Mouse (Mus musculus) CH12.LX (cell line): ENCODE results near the gene Usp30. TPM values are rescaled to one million over a fixed set of nuclear protein-coding genes. Genes with fewer than 3 reads are reported as not detected.

ENCODE experiments used
- DNase-seq: peaks from one replicate; pipeline ENCODE4 v3.0.0-alpha.2; 2013; ENCODE audit errors: extremely low read depth
- H3K27ac ChIP-seq: 2 replicates; pipeline ENCODE4 v1.5.1; 2012; ENCODE audit warnings: low read depth, mild to moderate bottlenecking, control low read depth, moderate library complexity; ENCODE audit not compliant: insufficient read depth
- H3K27me3 ChIP-seq: replicated peaks from 2 replicates; pipeline ENCODE3; 2012; ENCODE audit warnings: inconsistent platforms
- H3K36me3 ChIP-seq, 2 experiments: replicated peaks in 1 of 2; 2 replicates each; pipeline versions ENCODE3 to v1.6.1; 2012; ENCODE audit warnings: inconsistent platforms in 1 of 2, low read length in 1 of 2, mild to moderate bottlenecking in 1 of 2, mixed read lengths in 1 of 2, moderate library complexity in 1 of 2; ENCODE audit not compliant: control insufficient read depth in 1 of 2, insufficient read depth in 1 of 2
- H3K4me1 ChIP-seq, 2 experiments: 2 replicates each; pipeline ENCODE4 v1.6.1; 2012; ENCODE audit warnings: inconsistent platforms in 1 of 2, moderate library complexity in 1 of 2; ENCODE audit not compliant: insufficient read depth in 2 of 2, control insufficient read depth in 1 of 2
- H3K4me2 ChIP-seq: 2 replicates; pipeline ENCODE4 v1.6.1; 2012; ENCODE audit warnings: low read depth, mild to moderate bottlenecking, control low read depth; ENCODE audit not compliant: poor library complexity, insufficient read depth, severe bottlenecking
- H3K4me3 ChIP-seq, 3 experiments: fragments of 150-350 bp in 1 of 3; sonication (generic) in 1 of 3; replicated peaks in 1 of 3; 2 replicates each; pipeline versions ENCODE3 to v1.5.1; 2011 to 2012; ENCODE audit warnings: low read depth in 2 of 3, low read length in 2 of 3, mild to moderate bottlenecking in 2 of 3, moderate library complexity in 2 of 3, control low read depth in 1 of 3, improper control_type of control experiment in 1 of 3, inconsistent platforms in 1 of 3, mixed read lengths in 1 of 3; ENCODE audit not compliant: poor library complexity in 1 of 3
- H3K79me2 ChIP-seq: replicated peaks from 2 replicates; pipeline ENCODE4 v1.6.1; 2012; ENCODE audit warnings: mild to moderate bottlenecking, moderate library complexity; ENCODE audit not compliant: control insufficient read depth, poor library complexity, insufficient read depth, severe bottlenecking; ENCODE audit errors: extremely low read depth
- H3K9ac ChIP-seq: 2 replicates; pipeline ENCODE4 v1.6.1; 2012; ENCODE audit warnings: low read depth, mild to moderate bottlenecking, control low read depth, moderate library complexity; ENCODE audit not compliant: insufficient read depth
- H3K9me3 ChIP-seq: replicated peaks from 2 replicates; pipeline ENCODE3; 2012; ENCODE audit warnings: low read length, inconsistent platforms, mixed read lengths
- BHLHE40 ChIP-seq: IDR thresholded peaks from 2 replicates; pipeline ENCODE4 v1.6.1; 2011; ENCODE audit warnings: mild to moderate bottlenecking, low read depth, low read length, improper control_type of control experiment
- CHD2 ChIP-seq: IDR thresholded peaks from 2 replicates; pipeline ENCODE4 v1.6.1; 2011; ENCODE audit warnings: low read length, improper control_type of control experiment
- CTCF ChIP-seq, 2 experiments: IDR thresholded peaks in 1 of 2; conservative IDR thresholded peaks in 1 of 2; 2 replicates each; pipeline ENCODE4 v1.5.1; 2011 to 2012; ENCODE audit warnings: low read depth in 2 of 2, low read length in 2 of 2, improper control_type of control experiment in 1 of 2, inconsistent platforms in 1 of 2, mild to moderate bottlenecking in 1 of 2, moderate library complexity in 1 of 2
- E2F4 ChIP-seq: IDR thresholded peaks from 2 replicates; pipeline ENCODE4 v1.6.1; 2011; ENCODE audit warnings: low read depth, low read length, improper control_type of control experiment; ENCODE audit not compliant: insufficient replicate concordance
- EP300 ChIP-seq: IDR thresholded peaks from 2 replicates; pipeline ENCODE4 v1.6.1; 2011; ENCODE audit warnings: low read length, improper control_type of control experiment
- IRF4 ChIP-seq: IDR thresholded peaks from 2 replicates; pipeline ENCODE4 v1.6.1; 2014; ENCODE audit warnings: low read depth, mild to moderate bottlenecking, inconsistent platforms, low read length, improper control_type of control experiment
- JUN ChIP-seq: IDR thresholded peaks from 2 replicates; pipeline ENCODE4 v1.6.1; 2011; ENCODE audit warnings: low read depth, mild to moderate bottlenecking, low read length, improper control_type of control experiment, moderate library complexity; ENCODE audit not compliant: insufficient read depth
- KAT2A ChIP-seq: IDR thresholded peaks from 2 replicates; pipeline ENCODE4 v1.6.1; 2012; ENCODE audit warnings: low read length, improper control_type of control experiment, inconsistent platforms; ENCODE audit not compliant: insufficient replicate concordance
- MAFK ChIP-seq: IDR thresholded peaks from 2 replicates; pipeline ENCODE4 v1.6.1; 2011; ENCODE audit warnings: low read length, improper control_type of control experiment; ENCODE audit not compliant: insufficient replicate concordance
- MAX ChIP-seq: IDR thresholded peaks from 2 replicates; pipeline ENCODE4 v1.6.1; 2011; ENCODE audit warnings: low read length, improper control_type of control experiment
- MAZ ChIP-seq: IDR thresholded peaks from 2 replicates; pipeline ENCODE4 v1.6.1; 2012; ENCODE audit warnings: low read depth, mild to moderate bottlenecking, inconsistent platforms, low read length, improper control_type of control experiment, moderate library complexity
- MYC ChIP-seq: IDR thresholded peaks from 2 replicates; pipeline ENCODE4 v1.6.1; 2011; ENCODE audit warnings: low read depth, mild to moderate bottlenecking, improper control_type of control experiment, low read length
- NELFE ChIP-seq: IDR thresholded peaks from 2 replicates; pipeline ENCODE4 v1.6.1; 2011; ENCODE audit warnings: low read depth, low read length, improper control_type of control experiment
- POLR2AphosphoS2 ChIP-seq: IDR thresholded peaks from 2 replicates; pipeline ENCODE4 v1.6.1; 2011; ENCODE audit warnings: low read depth, low read length, improper control_type of control experiment
- RAD21 ChIP-seq: IDR thresholded peaks from 2 replicates; pipeline ENCODE4 v1.6.1; 2011; ENCODE audit warnings: low read depth, mild to moderate bottlenecking, low read length, improper control_type of control experiment, moderate library complexity
- SIN3A ChIP-seq: IDR thresholded peaks from 2 replicates; pipeline ENCODE4 v1.6.1; 2012; ENCODE audit warnings: low read length, improper control_type of control experiment, inconsistent platforms
- SMC3 ChIP-seq: IDR thresholded peaks from 2 replicates; pipeline ENCODE4 v1.6.1; 2011; ENCODE audit warnings: low read depth, low read length, improper control_type of control experiment
- TCF12 ChIP-seq: IDR thresholded peaks from 2 replicates; pipeline ENCODE4 v1.6.1; 2014; ENCODE audit warnings: low read depth, mild to moderate bottlenecking, inconsistent platforms, low read length, improper control_type of control experiment
- UBTF ChIP-seq: IDR thresholded peaks from 2 replicates; pipeline ENCODE4 v1.6.1; 2012; ENCODE audit warnings: low read depth, mild to moderate bottlenecking, inconsistent platforms, low read length, improper control_type of control experiment, moderate library complexity
- USF1 ChIP-seq: IDR thresholded peaks from 2 replicates; pipeline ENCODE4 v1.6.1; 2014; ENCODE audit warnings: low read depth, mild to moderate bottlenecking, inconsistent platforms, low read length, improper control_type of control experiment
- USF2 ChIP-seq: conservative IDR thresholded peaks from 2 replicates; pipeline ENCODE4 v1.6.1; 2011; ENCODE audit warnings: low read depth, low read length, improper control_type of control experiment
- ZKSCAN1 ChIP-seq: IDR thresholded peaks from 2 replicates; pipeline ENCODE4 v1.6.1; 2012; ENCODE audit warnings: low read depth, inconsistent platforms, low read length, improper control_type of control experiment, borderline replicate concordance
- dilution Hi-C: fragments of 300-500 bp; cut with MboI; formaldehyde crosslinking; loops from 2 replicates; pipeline ENCODE4 v1.14.3; 2020; ENCODE audit warnings: low sequenced_read_pairs; ENCODE audit not compliant: extremely low pct_unique_long_range_greater_than_20kb, extremely low pct_ligation_motif_present
- in situ Hi-C: fragments of 300-500 bp; cut with MboI; formaldehyde crosslinking; loops from 3 replicates; pipeline ENCODE4 v1.14.3; 2019; ENCODE audit warnings: low sequenced_read_pairs, low pct_ligation_motif_present, low pct_unique_long_range_greater_than_20kb, mixed read lengths
- polyA plus RNA-seq: library from polyadenylated mRNA; unstranded; fragments of >175 nt; gene quantifications from 2 replicates; pipeline ENCODE4 v1.2.1, GENCODE M21; 2012; ENCODE audit warnings: low read depth; ENCODE audit not compliant: insufficient read length
- total RNA-seq, 2 experiments: library from RNA; depleted of rRNA; stranded (reverse); fragments of 300-350 nt in 1 of 2; fragments of >200 nt in 1 of 2; gene quantifications; 2 replicates each; pipeline ENCODE4 v1.2.3; 2012 to 2014

Gene Usp30
- total and polyA plus RNA-seq, 3 experiments: 13.0 to 15.5 (median 14.5) TPM

DNA sequence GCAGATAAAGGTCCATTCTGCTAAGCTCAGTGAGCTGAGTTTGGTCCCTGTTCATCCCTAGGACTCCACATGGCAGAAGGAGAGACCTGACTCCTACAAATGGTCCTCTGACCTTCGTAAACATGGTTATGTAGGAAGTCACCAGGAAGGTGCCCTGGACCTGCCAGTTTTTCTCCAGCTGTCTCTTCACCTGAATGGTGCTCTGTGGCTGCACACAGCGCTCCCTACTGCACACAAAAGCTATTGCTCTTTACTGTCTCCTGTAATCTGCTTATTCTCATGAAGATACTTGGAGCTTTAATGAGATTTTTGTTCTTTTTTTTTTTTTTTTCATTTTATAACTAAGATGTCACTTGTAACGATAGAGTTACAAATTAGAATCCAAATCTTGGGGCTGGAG is 18.7 kb upstream of the Usp30 start:
- H3K79me2 ChIP-seq: no peaks in the 10 kb centered on the region
- no peaks in the 10 kb centered on the region for H3K36me3 ChIP-seq
- H3K4me2 ChIP-seq: no peak overlapping the region
- DNase-seq: no peak
- in situ Hi-C loops: loop anchor here (5.0 kb wide), 1 partner anchor 194 kb away; no protein-coding TSS in a partner anchor
- no peak overlapping the region for H3K27ac ChIP-seq
- no peak overlapping the region for H3K4me3 ChIP-seq
- peaks cover 9% of the 10 kb centered on the region for H3K9me3 ChIP-seq
- no peak overlapping the region for H3K9ac ChIP-seq
- no peaks in the 10 kb centered on the region for H3K27me3 ChIP-seq
- peak; percentile 29 for TF ChIP-seq RAD21
- TF ChIP-seq CTCF (conservative IDR thresholded peaks at IDR 0.05 in 1 of 2, IDR thresholded peaks at IDR 0.05 in 1 of 2; ENCODE audit: low read depth in 2 of 2, low read length in 2 of 2): peak in 1 of 2 experiments; percentile 56; a peak in 2 of 4 replicates
- no peak for TF ChIP-seq JUN
- TF ChIP-seq SMC3: peak; percentile 28; the same call in 1 of the 2 replicates
- H3K4me1 ChIP-seq: peaks cover 16 to 28% of the 10 kb centered on the region in 2 experiments
- dilution Hi-C loops: no loop called here

DNA sequence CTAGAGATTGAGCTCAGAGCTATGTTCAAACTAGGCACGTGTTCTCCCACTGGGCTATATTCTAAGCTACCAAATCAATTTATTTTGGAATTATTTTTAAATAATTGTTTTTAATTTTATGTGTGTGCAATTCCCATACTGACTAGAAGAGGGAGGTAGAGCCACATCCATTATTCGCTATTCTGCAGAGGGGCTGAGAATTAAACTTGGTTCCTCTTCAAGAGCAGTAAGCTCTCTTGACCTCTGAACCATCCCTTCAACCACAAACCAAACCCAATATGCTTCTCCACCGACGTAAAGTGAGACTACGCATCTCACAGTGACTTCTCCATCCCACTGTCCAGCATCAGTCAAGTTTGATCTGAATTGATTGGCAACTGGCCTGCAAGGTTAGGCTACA is 18.1 kb upstream of the Usp30 start:
- no peaks in the 10 kb centered on the region for H3K79me2 ChIP-seq
- H3K36me3 ChIP-seq: no peaks in the 10 kb centered on the region
- no peak overlapping the region for H3K9ac ChIP-seq
- DNase-seq: no peak
- no peak overlapping the region for H3K4me3 ChIP-seq
- TF ChIP-seq UBTF (no peak), SMC3 (peak; percentile 14; the same call in 1 of the 2 replicates), RAD21 (peak; percentile 45), CTCF (conservative IDR thresholded peaks at IDR 0.05 in 1 of 2, IDR thresholded peaks at IDR 0.05 in 1 of 2; ENCODE audit: low read depth in 2 of 2, low read length in 2 of 2) (peak in 1 of 2 experiments; percentile 43; a peak in 1 of 4 replicates)
- peaks cover 9% of the 10 kb centered on the region for H3K9me3 ChIP-seq
- in situ Hi-C loops (loop anchor here (5.0 kb wide), 1 partner anchor 195 kb away; no protein-coding TSS in a partner anchor), dilution Hi-C loops (no loop called here)
- H3K4me1 ChIP-seq: peaks cover 11 to 29% of the 10 kb centered on the region in 2 experiments; a peak in 3 of 4 replicates
- H3K27me3 ChIP-seq: no peaks in the 10 kb centered on the region
- no peak overlapping the region for H3K27ac ChIP-seq
- no peak overlapping the region for H3K4me2 ChIP-seq

DNA sequence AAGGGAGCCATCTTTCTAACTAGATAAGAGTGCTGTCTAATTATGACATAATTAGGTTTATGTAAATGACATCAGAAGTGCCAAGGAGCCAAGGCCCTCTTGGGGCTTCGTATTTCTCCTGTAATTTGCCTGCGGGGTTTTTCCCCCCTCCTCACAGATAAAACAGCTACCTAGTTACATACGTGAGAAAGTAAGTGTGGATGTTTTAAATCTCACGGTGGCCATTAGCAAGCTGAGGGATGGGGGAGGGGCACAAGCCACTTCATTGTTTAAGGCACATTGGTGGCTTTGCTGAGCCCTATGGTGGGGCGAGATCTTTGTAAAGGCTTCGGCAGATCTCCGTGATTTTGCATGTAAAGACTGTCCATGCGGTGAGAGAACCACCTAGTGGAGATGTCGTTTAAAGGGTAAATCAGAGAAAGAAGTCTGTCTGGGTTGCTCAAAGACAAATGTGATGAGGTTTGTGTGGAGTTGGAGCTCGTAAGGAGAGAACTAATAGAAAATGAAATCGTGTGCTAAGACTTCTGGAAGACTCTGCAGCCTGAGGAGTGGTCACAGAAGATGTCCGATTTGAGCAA is 16.4 kb upstream of the Usp30 start:
- H3K79me2 ChIP-seq: no peaks in the 10 kb centered on the region
- no peaks in the 10 kb centered on the region for H3K36me3 ChIP-seq
- H3K9me3 ChIP-seq: peaks cover 9% of the 10 kb centered on the region
- H3K27me3 ChIP-seq: no peaks in the 10 kb centered on the region
- H3K4me1 ChIP-seq: peaks cover 11 to 35% of the 10 kb centered on the region in 2 experiments; a peak in 3 of 4 replicates
- no peak overlapping the region for H3K4me3 ChIP-seq
- dilution Hi-C loops (no loop called here), in situ Hi-C loops (loop anchor here (5.0 kb wide), 1 partner anchor 197 kb away; no protein-coding TSS in a partner anchor)
- H3K4me2 ChIP-seq: peak overlapping the region; percentile 64; the same call in 1 of the 2 replicates
- DNase-seq: peak; percentile 64
- no peak overlapping the region for H3K9ac ChIP-seq
- no peak overlapping the region for H3K27ac ChIP-seq
- no peak for TF ChIP-seq USF1
- no peak for TF ChIP-seq NELFE
- no peak for TF ChIP-seq UBTF
- TF ChIP-seq SIN3A: no peak
- 0 out of 2 replicates have a peak, but pooled peaks have one; percentile 37 for TF ChIP-seq EP300
- TF ChIP-seq POLR2AphosphoS2: no peak
- 0 out of 2 replicates have a peak, but pooled peaks have one; percentile 52 for TF ChIP-seq MYC
- no peak for TF ChIP-seq KAT2A
- no peak for TF ChIP-seq BHLHE40
- peak; percentile 63 for TF ChIP-seq CHD2
- TF ChIP-seq ZKSCAN1: no peak
- TF ChIP-seq E2F4: no peak
- peak; percentile 56 for TF ChIP-seq MAZ
- TF ChIP-seq RAD21: peak; percentile 60
- no peak for TF ChIP-seq MAFK
- no peak for TF ChIP-seq IRF4
- TF ChIP-seq MAX: 0 out of 2 replicates have a peak, but pooled peaks have one; percentile 28
- no peak for TF ChIP-seq TCF12
- no peak for TF ChIP-seq USF2
- TF ChIP-seq CTCF (conservative IDR thresholded peaks at IDR 0.05 in 1 of 2, IDR thresholded peaks at IDR 0.05 in 1 of 2; ENCODE audit: low read depth in 2 of 2, low read length in 2 of 2): peak in 1 of 2 experiments; percentile 62; a peak in 2 of 4 replicates
